Mouse (Mus musculus): Measurements from ENCODE around the gene Ly6c2.
A peak's percentile ranks its signal among the peaks of the same experiment; 100 is the strongest.
"Not testable (repeated sequence)": the region's sequence is repeated elsewhere in the genome, so short reads cannot be mapped to it uniquely, and the experiment has no call there.

Ly6c2 gene

DNA sequence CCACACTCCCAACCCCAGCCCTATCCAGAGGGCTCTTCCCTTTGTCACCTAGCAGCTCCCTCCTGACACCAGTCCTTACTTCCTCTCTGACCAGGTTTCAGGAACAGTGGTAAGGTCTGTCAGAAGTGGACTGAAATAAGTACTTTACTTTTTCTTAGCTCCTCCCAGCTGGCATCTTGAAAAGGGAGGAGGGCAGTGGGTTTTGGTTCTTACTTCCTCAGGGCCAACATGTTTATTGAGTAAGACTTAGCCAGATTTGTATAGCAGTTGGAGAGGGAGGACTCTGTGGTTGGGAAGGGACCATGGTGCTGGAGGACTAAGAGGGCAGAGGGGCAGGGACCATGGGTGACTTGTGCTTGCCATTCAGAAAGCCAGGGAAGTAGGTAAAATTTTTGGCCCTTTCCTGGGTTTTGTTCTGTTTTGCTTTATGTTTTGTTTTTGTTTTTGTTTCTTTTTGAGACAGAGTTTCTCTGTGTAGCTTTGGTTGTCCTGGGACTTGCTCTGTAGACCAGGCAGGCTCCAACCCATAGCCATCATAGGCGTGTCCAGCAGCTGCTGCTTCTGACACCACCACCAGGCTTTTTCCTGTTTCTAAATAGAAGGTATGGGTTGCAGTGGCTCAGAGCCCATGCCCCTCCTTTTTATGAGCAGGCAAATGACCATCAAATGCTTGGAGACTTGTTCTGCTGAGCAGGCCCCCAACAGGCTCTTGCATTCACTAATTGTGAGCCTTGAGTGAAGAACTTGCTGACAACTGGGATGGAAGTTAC lies at the start of gene Ly6c2:
Gene Ly6c2, minus strand, starts transcription at position 110 of the 770 bp plus-strand sequence.
- DNase-seq (ENCODE audit: inconsistent age in 2 of 2, low spot score in 1 of 2) = not testable (repeated sequence)

DNA sequence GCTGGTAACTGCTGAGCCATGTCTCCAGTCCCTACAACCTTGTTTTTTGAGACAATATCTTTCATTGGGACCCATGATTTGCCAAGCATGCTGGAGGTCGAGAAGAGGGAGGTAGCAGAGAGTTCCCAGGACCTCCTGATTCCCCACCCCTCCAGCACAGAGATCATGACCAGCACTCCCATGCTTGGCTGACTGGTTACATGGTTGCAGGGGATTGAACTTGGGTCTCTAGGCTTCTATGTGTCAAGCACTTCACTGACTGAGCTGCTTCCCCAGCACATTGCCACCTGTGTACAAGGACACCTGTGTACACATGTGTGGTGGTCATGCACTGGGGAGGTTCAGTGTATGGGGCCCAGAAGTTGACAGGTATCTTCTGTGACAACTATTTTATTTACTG lies 45.9 kb upstream of the Ly6c2 start:
- no peak for DNase-seq (ENCODE audit: inconsistent age in 2 of 2, low spot score in 1 of 2)

DNA sequence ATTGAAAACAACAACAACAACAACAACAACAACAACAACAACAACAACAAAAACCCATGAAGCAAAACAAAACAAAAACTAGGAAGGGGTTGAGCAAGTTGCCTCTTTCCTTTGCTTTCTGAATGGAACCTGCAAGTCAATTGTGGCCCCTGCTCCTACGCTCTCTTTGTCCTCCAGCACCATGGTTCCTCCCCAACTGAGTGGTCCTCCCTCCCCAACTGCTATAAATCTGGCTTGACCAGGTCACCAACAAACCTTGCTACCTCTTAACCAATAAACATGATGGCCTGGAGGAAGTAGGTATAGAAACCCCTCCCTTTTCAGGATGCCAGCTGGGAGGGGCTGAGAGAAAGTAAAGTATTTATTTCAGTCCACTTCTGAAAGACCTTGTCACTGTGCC lies 43.2 kb upstream of the Ly6c2 start, which contains the start of gene Ly6g:
Gene Ly6g, plus strand, starts transcription at position 301 of the 400 bp plus-strand sequence.
- no peak for DNase-seq (ENCODE audit: inconsistent age in 2 of 2, low spot score in 1 of 2)

- DNase-seq (ENCODE audit: inconsistent age in 2 of 2, low spot score in 1 of 2) = no peak
These were observed 41.3 kb upstream of the Ly6c2 start for GRCm38 (mm10) chr15:75153087-75153486.

DNA sequence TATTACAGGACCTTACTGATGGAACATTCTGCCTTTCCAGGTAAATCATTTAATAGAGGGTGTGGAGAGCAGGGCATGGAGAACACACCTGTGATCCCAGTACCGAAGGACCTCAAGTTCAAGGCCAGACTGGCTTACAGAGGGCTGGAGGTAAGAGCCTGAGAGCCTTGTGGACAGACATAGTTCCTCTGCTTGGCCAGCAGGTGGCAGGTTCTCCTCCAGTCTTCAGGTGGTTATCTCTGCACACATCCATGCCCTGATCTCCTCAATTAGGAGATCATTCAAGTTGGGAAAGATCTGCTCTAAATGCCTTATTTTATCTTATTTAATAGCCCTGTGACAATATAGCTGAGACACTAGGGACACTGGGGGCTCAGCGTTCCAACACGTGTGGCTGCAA lies 32.0 kb upstream of the Ly6c2 start:
- DNase-seq (ENCODE audit: inconsistent age in 2 of 2, low spot score in 1 of 2) = peak in 1 of 2 experiments; percentile 33

- DNase-seq (ENCODE audit: inconsistent age in 2 of 2, low spot score in 1 of 2) = peak; percentile 9 to 57
These were observed 30.1 kb upstream of the Ly6c2 start for GRCm38 (mm10) chr15:75141812-75142360.

DNA sequence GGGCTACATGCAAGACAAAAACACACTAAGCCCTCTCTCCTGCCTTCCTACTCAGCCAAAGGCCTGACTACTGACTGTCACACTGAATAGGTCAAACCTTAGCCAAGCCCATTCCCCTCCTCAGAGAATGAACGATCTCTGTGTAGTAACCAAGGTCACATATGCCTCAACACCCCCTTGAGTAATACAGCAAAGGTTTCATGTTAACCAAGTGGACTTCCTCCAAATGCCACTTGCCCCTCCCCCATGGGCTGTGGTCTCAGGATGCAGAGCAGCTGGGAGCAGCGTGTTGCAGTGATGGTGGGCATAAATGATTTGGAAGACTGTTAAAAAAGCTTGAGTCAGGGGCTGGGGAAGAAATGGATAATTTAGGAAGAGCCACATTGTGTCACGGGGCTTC lies 26.0 kb upstream of the Ly6c2 start:
- DNase-seq (ENCODE audit: inconsistent age in 2 of 2, low spot score in 1 of 2) = not testable (repeated sequence)

DNA sequence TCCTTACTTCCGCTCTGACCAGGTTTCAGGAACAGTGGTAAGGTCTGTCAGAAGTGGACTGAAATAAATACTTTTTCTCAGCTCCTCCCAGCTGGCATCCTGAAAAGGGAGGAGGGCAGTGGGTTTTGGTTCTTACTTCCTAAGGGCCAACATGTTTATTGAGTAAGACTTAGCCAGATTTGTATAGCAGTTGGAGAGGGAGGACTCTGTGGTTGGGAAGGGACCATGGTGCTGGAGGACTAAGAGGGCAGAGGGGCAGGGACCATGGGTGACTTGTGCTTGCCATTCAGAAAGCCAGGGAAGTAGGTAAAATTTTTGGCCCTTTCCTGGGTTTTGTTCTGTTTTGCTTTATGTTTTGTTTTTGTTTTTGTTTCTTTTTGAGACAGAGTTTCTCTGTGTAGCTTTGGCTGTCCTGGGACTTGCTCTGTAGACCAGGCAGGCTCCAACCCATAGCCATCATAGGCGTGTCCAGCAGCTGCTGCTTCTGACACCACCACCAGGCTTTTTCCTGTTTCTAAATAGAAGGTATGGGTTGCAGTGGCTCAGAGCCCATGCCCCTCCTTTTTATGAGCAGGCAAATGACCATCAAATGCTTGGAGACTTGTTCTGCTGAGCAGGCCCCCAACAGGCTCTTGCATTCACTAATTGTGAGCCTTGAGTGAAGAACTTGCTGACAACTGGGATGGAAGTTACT lies 23.5 kb upstream of the Ly6c2 start:
- DNase-seq (ENCODE audit: inconsistent age in 2 of 2, low spot score in 1 of 2) = not testable (repeated sequence)

- not testable (repeated sequence) for DNase-seq (ENCODE audit: inconsistent age in 2 of 2, low spot score in 1 of 2)
These were observed 20.6 kb upstream of the Ly6c2 start for GRCm38 (mm10) chr15:75132346-75132745.

- DNase-seq (ENCODE audit: inconsistent age in 2 of 2, low spot score in 1 of 2) = peak; percentile 16 to 49
These were observed 8.3 kb upstream of the Ly6c2 start for GRCm38 (mm10) chr15:75120066-75120465.

- peak; percentile 16 to 69 for DNase-seq (ENCODE audit: inconsistent age in 2 of 2, low spot score in 1 of 2)
These were observed 7.0 kb upstream of the Ly6c2 start for GRCm38 (mm10) chr15:75118742-75119141.

DNA sequence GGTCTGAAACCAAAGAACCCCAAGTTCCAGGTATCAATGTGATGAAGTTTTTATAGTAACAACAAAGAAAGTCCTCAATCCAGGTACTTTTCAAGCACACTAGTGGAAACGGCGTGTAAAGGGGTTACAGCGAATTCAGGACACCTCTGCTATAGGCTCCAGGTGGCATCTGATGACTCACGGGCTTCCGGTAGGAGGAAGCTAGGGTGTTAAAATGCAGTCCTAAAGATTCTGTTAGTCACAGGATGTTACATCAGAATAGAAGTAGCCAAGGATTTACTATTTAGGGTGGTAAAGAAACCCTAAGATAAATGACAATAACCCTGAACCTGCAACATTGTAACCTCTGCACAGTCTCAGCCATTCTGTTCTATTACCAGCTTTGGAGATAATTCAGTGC lies 5.7 kb upstream of the Ly6c2 start:
- DNase-seq (ENCODE audit: inconsistent age in 2 of 2, low spot score in 1 of 2) = not testable (repeated sequence)

DNA sequence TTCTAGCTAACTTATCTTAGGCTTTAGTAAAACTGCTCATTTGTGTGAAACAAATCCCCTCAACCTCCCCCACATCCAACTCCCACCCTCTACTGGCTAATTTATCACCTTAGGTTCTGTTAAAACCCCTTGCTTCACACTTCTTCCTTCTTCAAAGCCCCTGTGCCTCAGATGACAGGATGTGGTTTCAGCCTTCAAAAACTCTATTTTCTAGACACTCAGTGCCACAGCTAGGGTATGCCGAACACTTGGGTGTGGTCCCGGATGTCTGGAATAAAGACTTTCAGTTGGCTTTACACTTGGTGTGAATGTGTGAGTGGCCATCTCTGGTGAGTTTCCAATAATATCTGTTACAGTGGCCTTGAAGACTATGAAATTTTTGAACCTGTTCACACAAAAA lies 4.8 kb upstream of the Ly6c2 start:
- DNase-seq (ENCODE audit: inconsistent age in 2 of 2, low spot score in 1 of 2) = no peak

DNA sequence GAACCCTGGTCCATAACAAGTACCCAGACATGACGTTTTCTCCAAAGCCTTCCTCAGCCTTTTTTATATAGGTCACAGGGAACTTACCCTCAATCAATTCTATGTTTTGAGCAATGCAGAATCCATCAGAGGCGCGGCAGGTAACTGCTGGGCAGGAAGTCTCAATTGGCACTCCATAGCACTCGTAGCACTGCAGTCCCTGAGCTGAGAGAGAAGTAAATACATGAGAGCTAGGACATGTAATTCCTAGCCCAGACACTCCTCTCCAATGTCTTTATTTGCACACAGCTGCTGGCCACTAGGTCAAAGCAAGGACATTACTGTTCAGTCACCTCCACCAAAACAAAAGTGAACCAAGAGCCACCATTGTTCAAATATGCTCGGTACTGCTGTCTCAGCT lies 1.3 kb downstream of the Ly6c2 start:
- not testable (repeated sequence) for DNase-seq (ENCODE audit: inconsistent age in 2 of 2, low spot score in 1 of 2)

- DNase-seq (ENCODE audit: inconsistent age in 2 of 2, low spot score in 1 of 2) = no peak
These were observed 12.5 kb downstream of the Ly6c2 start for GRCm38 (mm10) chr15:75099261-75099660.

DNA sequence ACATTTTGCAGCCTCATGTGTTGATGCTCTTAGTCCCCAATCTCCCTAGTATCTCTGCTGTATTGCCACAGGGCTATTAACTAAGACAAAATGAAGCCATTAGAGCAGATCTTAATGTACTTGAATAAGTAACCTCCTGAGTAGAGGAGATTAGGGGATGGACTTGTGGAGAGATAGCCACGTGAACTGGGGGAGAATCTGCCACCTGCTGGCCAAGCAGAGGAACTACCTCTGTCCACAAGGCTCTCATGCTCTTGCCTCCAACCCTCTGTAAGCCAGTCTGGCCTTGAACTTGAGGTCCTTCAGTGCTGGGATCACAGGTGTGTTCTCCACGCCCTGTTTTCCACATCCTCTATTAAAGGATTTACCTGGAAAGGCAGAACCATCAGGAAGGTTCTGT lies 23.7 kb downstream of the Ly6c2 start:
- peak; percentile 28 to 69 for DNase-seq (ENCODE audit: inconsistent age in 2 of 2, low spot score in 1 of 2)

GRCm38 (mm10) chr15:75069965-75070364 lies 41.8 kb downstream of the Ly6c2 start:
- no peak for DNase-seq (ENCODE audit: inconsistent age in 2 of 2, low spot score in 1 of 2)

DNA sequence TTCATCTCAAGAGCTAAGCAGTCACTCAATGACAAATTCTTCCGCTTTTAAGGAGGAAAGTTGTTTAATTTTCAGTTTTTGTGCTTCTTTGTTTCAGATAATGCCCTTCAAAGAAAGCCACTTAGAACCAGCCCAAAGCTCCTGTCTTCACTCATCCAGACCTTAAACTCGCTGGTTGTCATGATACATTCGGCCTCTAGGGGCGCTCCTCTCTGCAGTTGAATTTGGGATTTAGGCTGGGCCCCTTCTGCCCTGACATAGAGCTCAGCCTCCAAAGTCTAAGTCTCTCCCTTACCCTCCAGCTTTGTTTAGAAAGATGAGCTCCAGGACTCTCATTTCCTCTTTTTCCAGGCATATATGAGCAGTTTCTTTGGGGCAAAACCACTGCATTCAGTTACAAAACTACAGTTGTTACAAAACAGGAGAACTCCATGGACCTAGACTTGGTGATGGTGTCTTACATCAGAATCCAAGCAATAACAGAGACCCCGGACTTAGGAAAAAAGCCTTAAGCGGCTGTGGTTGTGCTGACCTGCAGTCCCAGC lies 49.7 kb downstream of the Ly6c2 start:
- DNase-seq (ENCODE audit: inconsistent age in 2 of 2, low spot score in 1 of 2) = peak; percentile 61 to 89

DNA sequence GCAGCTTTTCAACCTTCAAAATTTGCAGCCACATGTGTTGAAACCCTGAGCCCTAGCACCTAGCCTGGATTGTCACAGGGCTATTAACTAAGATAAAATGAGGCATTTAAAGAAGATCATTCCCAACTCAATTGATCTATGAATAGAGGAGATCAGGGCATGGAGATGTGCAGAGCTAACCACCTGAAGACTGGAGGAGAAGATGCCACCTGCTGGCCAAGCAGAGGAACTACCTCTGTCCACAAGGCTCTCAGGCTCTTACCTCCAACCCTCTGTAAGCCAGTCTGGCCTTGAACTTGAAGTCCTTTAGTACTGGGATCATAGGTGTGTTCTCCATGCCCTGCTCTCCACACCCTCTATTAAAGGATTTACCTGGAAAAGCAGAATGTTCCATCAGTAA lies 51.3 kb downstream of the Ly6c2 start:
- DNase-seq (ENCODE audit: inconsistent age in 2 of 2, low spot score in 1 of 2) = peak; percentile 56 to 87
